Mouse (Mus musculus): ENCODE measurements around the gene Tppp.
"Not testable (repeated sequence)": the region's sequence is repeated elsewhere in the genome, so short reads cannot be mapped to it uniquely, and the experiment has no call there.

Gene Tppp

DNA sequence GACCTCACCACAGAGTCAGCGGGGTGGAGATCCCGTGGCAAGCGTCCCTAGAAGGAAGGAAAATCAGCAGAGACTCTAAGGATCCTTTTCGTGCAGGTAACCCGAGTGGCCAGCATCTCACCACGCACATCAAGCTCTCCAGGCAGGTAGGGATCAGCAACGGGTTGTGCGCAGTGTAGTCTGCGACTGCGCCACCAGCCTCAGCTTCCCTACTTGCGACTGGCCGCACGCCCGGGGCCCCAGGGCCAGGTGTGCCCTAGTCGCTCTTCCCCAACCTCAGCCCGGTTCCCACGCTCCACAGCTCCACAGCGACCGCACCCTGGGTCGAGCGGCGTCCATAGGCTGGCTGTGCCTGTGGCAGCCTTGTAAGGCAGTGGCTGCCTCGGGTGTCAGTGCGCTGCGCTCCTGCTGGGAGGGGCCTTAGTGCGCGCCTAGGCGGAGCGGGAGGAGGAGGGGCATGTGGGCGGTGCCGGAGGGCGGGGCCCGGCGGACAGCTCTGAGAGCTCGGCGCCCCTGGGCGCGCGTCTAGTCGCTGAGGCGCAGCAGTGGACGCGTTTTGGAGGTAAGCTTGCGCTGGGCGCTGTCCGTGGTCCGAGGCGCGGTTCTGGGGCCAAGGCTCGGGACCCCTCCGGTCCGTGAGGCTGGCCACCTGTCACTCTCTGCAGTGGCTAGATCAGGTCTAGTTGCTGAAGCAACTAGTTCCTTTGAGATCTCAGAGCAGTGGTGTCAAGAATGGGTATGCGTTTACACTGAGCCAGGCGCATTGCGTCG, at the start of gene Tppp:
TSS of gene Tppp (plus strand) at position 460 of the 771 bp plus-strand sequence.
- peak; percentile 90 for DNase-seq

DNA sequence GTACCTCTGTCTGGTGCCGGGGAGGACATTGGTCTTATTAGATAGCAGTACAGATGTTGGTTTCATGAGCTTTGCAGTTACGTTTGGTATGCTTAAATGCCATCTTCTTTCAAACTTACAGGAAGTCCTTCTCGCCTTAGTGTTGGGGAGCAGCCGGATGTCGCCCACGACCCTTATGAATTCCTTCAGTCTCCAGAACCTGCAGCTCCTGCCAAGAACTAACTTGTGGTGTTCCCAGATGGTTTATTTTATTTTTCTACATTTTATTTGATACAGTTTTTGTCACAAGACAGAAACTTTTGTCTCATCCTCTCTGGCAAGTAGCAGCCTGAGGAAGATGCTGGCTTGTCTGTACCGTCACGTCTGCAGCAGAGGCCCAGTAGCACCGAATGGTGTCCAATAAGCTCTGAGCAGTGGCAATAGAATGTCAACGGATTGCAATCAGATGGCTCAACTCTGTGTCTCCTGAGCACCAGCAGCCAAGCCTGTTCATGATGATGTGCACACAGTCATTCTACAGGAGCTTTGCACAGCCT, 49.0 kb upstream of the Tppp start:
- DNase-seq = no peak

DNA sequence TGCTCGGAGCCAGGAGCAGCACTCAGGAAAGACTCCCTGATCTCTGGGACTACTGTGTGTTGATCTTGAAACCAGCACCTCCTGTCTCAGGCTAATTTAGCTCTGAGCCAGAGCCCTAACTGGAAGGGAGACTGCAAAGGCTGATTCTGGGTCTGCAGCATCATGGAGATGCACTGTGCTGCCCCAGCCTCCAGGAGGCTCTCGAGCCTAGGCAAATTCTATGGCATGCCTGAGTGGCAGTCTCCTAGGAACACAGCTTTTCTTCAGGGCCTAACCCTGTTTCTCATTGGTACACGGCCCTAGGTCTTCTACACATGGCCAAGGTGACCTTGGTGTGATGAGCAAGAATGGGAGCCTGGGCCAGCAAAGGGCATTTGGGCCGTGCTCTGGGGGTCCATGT, 48.0 kb upstream of the Tppp start:
- no peak for DNase-seq

DNA sequence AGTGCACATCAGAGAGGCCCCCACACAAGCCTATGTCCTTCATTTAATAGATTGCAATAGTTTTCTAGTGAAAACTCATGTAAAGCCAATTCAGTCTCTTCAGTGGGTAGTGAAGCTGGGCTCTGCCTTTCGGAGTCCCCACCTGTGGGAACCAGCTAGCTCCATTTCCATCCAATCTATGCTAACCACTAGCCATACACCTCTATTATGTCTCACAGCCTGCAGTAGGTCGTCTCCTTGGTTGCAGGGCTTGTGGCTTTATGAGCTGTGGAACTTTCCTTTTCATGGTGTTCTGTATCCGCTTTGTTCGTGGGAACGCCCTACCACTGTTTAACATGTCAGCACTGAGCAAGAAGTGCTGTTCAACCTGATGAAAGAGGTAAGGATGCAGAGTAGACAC, 45.7 kb upstream of the Tppp start, which contains the start of gene Zdhhc11:
TSS of gene Zdhhc11 (plus strand) at position 301 of the 400 bp plus-strand sequence.
- no peak for DNase-seq

DNA sequence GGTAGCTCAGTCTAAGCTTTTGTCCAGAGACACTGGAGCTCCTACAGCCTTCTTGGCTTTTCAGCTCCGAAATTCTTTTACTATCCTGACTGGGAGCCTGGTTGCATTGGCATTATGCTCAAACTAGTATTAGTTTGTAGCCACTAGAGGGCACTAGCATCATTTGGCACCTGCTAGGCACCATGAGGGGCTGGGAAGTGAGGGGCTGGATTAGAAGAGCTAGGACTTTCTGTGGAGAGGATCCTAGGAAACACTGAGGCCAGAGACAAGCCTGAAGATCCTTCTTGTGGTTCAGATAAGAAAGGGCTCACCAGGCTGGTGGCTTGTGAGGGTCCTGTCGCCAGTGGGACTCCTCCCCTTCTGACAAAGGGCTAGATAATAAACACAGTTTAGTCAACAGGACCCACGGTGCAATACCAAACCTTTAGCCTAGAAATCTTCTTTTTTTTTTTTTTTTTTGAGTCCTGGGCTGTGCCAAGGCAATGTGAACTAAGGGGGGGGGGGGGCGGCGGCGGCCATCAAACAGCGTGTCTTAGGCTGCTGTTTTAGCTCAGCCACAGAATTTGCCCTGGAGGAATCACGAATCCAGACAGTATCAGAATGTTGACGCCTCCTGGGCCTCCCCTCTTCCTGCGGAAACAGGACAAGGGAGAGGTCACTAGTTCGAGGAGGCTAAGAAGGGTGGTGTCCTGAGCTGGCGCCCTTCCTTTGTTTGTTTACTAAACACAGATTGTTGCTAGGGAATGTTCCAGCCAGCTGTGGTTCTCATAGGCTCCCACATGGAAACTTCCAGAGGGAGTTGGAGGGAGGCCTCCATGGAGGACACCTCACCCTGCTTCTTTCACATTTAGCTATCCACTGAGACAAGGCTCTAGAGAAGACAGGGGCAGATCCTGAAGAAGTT, 38.4 kb upstream of the Tppp start:
- peak; percentile 74 for DNase-seq

DNA sequence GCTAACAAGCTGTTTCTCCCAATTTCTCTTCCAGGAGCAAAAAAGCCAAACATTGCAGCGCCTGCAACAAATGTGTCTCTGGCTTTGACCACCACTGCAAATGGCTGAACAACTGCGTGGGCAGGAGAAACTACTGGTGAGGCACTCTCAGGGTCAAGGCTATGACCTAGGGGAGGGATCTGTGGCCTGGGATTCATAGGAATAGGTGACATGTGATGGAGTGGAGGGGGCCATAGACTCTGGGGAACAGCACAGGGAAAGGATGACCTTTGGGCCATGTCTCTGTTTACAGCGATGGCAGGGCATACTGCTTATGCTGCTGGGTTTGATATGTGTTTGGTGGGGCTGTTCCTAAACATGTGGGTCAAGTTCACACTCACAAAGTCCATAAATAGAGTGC, 34.7 kb upstream of the Tppp start:
- DNase-seq = no peak

DNA sequence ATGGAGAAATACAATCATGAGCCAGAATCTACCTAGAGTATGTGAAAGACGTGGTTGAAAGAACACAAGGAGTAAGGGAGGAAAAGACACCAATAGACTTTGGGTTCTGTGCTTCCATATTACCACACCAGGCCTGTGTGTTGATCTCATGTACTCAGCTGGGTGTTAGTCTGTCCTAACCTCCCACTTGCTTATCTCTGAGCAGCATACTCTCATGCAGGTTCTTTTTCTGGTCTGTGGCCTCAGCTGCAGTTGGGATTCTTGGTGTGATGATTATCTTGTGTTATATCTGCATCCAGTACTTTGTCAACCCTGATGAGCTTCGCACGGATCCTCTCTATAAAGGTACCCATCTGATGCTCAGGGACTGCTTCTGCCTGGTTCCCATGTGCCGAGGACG, 32.3 kb upstream of the Tppp start:
- no peak for DNase-seq

DNA sequence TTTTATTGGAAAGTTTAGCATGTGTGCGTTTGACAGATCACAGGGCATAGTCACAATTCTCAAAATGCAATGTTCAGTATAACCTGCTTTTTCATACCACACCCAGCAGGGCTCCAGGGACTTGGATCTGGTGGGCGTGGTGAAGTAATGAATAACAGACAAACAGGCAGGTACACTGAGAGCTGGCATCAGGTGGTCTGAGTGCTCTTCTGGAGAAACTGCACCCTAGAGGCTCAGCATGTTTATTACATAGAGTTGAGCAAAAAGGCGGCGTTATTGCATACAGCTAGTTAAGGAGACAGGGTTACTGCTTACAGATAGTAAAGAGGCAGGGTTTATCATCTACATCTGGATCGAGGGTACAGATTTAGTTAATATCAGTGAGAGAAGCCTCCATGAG, 18.9 kb upstream of the Tppp start:
- DNase-seq = no peak

DNA sequence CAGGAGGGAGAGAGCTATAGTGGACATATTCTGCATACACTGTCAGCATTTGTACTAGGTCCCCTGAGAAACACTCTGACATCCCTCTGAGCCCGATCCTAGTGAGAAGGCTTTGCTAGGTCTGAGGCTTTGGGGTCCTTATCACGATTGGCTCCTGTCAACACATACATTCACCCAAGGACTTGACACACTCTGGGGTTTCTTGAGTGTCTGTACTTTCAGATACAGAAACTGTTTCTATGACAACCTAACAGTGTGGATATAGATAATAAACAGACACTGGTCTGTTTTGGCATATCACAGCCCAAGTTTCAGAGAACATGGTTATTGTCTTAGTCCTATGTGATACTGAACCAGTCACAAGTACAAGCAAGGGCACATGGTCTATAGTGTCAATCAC, 18.4 kb upstream of the Tppp start:
- no peak for DNase-seq

DNA sequence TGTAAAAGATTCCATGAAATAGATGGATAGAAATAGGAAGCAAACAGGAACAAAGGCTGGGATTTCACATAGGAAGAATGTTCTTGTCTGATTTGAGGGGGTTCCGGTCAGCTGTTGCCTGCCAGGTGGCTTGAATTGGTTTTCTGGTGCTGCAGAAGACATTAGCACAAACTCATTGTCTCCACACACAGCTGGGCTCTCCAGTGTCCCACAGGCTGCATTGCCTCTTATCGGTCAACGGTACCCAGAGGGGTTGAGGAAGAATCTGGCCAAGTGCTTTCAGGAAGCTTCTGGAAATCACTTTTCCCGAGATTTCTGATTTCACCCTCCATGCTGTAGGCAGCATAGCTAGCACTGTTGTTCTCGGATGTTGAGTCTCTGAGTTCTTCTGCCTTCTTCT, 17.9 kb upstream of the Tppp start:
- no peak for DNase-seq

DNA sequence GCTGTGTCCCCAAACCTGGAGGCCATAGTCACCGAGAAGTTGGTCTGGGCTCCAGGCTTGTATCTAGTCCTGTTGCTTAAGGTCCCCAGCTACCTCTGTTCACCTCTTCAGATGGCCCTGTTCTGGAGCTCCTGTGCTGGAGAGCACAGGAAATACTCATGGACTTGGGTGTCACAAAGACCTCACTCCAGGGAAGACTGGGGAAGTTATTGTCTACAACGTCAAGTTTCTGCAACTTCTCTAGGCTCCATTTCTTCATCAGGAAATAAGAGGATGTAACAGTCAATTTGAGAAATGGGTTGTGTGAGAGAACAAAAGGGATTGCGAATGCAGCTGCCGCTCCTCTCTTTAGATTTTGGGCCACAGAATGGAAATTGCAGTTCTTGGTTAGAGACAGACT, 12.8 kb upstream of the Tppp start:
- DNase-seq = no peak

DNA sequence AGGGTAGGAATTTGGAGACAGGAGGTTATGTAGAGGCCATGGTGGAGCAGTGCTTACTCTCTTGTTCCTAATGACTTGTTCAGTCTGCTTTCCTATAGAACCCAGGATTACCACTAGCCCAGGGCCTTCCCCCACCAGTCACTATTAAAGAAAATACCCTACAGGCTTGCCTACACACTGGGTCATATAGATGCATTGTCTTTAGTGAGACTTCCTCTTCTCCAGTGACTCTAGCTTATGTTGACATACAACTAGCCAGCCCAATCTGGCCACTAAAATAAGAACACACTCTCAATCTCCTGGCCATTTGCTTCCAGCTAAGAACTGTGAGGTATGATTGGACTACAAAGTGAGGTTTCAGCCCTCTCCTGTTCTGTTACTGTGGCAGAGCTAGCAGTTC, 8.7 kb upstream of the Tppp start:
- no peak for DNase-seq

DNA sequence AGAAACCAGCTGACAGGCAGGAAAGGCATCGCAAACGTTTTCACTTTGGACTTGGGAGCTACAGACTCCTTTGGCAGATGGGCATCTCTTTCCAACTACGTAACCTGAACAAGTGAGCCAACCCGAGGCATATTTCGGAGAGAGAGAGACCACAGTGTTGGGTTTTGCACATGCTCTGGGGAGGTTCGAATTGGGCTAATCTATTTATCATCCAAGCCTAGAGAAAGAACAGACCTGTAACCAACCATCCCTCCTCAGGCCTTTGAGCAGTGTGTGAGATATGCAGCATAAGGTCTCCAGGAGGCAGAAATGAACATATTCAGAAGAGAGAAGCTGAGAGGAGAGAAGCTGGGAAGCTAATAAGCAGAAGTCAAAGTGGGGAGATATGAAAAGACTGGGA, 8.2 kb upstream of the Tppp start:
- no peak for DNase-seq

DNA sequence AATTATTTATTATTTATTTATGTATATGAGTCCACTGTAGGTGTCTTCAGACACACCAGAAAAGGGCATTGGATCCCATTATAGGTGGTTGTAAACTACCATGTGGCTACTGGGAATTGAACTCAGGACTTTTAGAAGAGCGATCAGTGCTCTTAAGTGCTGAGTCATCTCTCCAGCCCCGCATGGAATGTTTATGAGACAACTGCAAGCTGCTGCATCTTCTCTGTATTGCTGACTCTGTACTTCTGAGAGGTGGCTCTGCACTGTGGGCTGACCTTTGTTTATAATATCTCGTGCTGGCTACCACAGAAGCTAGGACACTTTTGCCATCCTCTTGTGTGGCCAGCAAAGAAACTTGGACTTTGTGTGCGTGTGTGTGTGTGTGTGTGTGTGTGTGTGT, 7.7 kb upstream of the Tppp start:
- no peak for DNase-seq

DNA sequence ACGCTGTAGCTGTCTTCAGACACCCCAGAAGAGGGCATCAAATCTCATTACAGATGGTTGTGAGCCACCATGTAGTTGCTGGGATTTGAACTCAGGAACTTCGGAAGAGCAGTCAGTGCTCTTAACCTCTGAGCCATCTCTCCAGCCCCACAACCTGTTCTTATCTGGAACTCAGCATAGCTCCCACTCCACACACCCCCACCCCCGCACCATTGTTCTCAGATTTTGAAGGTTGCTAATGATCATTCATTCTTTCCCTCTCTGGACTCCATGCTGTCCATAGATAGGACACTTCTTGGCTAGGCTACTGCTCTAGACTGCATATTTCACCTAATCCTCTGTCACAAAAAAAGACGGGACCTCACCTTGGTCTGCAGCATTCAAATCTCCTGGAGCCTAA, 2.3 kb upstream of the Tppp start:
- DNase-seq = not testable (repeated sequence)

DNA sequence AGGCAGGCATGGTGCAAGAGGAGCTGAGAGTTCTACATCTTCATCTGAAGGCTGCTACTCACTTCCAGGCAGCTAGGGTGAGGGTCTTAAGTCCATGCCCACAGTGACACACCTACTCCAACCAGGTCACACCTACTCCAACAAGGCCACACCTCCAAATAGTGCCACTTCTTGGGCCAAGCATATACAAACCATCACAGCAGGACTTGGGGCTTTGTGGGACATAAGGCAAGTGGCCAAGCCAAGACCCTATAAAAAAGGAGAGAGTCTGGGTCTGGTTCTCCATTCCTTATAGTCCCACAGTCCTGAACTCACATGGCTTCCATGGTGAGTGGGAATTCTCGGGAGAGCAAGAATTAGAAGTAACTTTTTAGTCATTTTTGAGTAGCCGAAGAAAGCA, 991 bp upstream of the Tppp start:
- not testable (repeated sequence) for DNase-seq

DNA sequence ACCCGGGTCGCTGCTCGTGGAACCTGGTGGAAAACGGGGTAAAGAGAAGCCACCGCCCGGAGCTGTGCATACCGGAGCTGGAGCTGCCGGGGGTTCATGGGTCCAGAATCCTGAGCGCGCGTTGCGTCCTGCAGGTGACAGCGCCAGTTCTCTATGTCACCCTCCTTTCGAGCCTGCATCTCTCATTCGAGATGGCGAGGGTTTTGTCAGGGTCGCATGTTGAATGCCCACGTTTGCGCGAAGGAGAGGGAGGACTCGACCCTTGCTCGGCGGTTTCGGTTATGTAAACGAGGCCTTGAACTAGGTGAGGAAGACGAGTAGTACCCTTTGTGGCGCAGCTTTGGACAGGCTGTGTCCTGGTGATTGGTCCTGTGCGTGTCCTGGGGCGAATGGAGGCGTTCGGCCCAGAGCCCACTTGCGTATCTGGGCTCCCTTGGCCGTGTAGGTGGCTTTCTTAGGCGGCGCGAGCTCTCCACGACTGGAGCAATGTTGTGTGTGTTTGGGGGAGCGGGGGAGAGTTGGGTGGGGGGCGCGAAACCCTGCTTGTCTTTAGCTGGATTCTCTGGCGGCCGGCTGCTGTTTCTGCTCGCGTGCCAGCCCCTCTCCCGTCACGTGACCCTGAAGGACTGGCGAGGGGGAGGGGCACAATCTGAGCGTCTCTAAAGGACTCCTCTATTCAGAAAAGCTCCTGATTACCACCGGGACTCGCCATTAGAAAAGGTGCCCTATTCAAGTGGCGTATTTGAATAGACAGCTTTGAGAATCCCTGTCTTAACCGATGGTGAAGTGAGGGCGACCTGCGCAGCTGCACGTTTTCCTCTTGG, 796 bp downstream of the Tppp start:
- peak; percentile 83 for DNase-seq

DNA sequence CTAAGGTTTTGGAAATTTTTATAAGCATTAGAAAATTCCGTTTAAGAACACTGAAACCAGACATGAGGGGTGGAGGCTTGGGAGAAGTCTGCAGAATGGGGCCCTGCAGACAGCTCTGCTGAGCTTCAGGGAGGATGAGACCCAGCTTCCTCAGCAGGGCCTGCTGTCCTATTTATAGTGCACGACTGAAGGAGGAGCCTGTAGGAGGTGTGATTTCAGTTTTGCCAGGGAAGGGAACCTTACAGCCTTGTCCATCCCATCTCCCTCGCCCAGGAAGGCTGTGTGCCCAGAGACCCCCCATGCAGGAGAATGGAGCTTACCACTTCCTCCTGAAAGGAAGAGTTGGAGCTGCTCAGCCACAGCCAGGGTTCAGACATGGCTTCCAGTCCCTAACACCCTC, 1.5 kb downstream of the Tppp start:
- DNase-seq = peak; percentile 41

DNA sequence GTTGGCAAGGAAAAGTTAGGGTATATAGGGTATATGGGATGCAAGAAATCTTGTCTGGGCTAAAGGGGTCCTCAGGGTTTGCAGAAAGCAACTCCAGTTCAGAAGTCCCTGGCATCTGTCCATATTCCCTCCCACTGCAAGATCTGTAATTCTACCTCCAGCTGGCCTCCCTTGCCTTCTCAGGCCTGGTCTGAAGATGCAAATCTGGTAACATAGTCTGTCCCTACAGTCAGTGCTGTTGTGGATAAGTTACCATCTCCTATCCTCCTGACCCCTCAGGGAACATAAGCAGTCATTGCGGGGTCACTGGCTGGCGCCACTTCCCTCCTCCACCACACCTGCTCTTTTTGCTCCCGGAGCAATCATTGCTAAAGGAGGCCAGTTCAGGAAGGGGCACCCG, 6.7 kb downstream of the Tppp start:
- DNase-seq = no peak

DNA sequence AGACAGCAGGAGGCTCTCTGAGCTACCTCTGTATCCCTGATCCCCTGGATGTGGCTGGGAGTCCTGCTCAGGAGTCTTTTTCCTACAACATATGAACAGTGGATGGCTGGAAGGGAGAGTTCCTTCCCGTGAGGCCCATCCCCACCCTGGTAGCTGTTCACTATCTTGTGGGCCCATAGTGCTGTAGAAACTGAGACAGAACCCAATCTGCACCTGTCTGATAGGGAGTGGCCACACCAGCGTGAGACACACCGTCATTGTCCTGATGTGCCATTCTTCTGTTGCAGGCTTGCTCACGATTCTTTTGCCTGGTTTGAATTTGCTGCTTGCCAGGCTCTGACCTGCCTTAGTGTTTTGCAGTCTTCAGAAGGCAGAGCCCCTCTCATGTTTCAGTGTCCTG, 8.2 kb downstream of the Tppp start:
- DNase-seq = no peak

DNA sequence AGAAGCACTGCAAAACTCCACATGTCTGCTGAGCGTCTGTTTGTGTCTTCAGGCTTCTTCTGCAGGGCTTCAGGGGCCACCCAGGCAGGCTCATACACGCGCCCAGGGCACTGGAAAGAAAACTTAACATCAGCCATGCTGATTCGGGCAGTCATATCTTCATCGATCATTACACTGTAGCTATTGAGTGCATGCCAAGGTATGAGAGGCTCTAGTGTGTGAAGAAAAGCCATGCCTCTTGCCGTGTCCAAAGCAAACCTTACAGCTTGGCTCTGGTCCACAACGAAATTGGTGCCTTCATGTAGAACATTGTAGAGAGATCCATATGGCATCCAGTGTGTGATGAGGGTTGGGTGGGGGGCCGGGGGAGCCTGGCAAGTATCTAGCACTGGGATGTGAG, 9.8 kb downstream of the Tppp start:
- DNase-seq = not testable (repeated sequence)

DNA sequence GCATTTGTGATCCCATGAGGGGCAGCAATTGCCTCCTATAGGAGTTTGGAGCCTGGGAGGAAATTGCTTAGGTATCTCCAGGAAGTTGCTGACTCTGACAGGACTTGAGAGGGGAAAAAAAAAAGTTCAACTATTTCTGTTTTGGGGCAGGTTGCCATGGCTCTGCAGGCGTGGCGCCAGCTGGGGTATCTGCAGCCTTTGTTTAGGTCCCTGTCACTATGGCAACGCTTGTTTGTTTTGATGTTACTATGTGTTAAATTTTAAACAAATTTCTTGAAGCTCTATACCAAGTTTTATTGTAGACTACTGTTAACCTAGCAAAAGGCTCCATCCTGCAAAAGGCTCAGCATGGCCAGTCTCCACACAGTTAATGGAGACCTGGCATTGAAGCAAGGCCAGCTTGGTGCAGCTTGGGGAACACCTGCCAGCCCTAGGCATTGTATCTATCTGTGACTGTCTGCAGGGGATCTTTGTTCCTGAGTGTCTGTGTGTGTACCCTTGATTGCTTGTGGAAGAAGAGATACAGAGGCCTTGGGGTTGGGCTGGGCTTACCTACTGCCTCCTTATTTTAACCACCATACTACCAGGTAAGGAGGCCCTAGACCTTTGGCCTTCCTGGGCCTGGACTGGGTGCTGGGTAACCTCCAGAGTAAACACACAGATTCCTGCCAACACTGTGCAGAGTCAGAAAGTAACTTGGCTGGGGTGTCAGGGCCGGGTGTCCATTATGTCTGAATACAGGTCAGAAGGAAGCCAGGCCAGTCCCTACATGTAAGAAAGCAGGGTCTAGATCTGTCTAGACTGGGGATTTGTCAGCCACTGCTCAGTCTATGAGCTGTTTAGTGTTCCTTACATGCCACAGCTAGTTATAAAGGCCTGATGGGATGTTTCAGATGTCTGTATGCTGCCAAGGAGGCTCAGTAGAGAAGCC, 16.2 kb downstream of the Tppp start:
- peak; percentile 46 for DNase-seq
